Mouse (Mus musculus): ENCODE results near the gene Fam170b. TPM values are rescaled to one million over a fixed set of nuclear protein-coding genes. Genes with fewer than 3 reads are reported as not detected.

Fam170b gene
- total RNA-seq (2021) = not detected
- long read RNA-seq, experiment 1 = 0 reads
- long read RNA-seq, experiment 2 = 0 reads

DNA sequence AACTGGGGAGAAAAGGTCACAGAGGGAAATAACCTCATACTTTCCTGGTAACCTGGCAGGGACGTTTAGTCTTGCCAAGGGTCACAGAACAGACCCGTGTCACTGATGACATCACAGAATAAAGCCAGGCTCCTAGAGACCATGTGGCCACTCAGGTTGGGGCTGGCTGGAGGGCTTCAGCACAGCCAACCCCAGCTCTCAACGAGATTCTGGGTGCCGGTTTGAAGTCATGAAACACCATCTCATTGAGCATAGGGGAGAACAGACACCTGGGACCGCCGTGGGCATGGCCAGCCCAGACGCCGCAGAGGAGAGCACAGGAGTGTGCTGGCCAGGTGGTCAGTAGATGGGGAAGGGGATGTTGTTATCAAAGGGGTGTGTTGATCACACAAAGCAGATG is at the start of gene Fam170b:
TSS of gene Fam170b (plus strand) at position 116 of the 400 bp plus-strand sequence.
- no peak for DNase-seq
- intact Hi-C loops (cut with DNase I; ENCODE audit: low total_unique reads) = no loop called here

DNA sequence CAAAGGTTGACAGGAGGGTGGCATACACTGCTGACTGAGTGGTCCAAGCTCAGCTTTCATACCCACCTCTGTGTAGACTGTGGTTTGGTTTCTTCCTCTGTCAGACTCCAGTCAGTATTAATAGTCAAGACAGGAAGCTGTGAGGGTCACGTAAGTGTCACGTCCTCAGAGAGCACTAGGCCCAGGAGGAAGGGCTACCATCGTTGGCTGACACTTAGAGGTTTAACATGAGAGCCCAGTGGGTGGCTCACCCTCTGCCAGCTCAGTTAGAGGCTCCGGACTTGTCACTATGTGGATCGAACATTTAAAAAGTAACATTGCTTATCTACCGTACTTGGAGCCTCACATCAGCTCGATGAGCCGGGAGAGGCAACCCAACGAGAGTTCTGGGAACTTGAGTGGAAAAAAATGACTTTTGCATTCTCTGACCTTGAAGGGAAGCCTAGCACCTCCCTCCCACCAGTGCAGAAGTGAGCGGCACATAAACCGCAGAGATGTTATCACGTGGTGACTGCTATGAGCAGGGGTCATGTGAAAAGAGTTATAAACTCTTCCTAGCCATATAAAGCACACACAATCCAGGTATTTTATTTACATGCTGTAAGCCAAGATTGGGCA is 49.5 kb upstream of the Fam170b start:
- intact Hi-C loops (cut with DNase I; ENCODE audit: low total_unique reads) = no loop called here

DNA sequence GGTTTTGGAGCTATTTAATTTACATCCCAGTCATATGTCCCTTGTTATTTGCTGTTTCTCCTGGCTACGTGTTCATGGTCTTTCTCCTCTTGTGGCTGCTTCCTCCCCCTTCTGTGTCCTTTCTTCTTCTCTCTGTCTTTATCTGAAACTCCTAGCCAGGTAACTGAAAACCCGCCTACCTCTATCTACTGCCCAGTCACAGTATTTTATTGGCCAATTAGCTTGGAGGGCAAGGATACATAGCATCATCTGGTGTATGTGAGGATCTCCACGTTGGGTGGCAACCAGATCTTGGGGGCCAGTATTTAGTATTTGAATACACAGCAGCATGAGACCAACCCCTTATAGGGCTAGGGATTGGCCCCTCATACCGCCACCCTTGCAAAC is 49.0 kb upstream of the Fam170b start:
- intact Hi-C loops (cut with DNase I; ENCODE audit: low total_unique reads) = no loop called here
- DNase-seq = no peak

More for the DNA sequence above, 49.5 kb upstream of the Fam170b start:
- DNase-seq = no peak

DNA sequence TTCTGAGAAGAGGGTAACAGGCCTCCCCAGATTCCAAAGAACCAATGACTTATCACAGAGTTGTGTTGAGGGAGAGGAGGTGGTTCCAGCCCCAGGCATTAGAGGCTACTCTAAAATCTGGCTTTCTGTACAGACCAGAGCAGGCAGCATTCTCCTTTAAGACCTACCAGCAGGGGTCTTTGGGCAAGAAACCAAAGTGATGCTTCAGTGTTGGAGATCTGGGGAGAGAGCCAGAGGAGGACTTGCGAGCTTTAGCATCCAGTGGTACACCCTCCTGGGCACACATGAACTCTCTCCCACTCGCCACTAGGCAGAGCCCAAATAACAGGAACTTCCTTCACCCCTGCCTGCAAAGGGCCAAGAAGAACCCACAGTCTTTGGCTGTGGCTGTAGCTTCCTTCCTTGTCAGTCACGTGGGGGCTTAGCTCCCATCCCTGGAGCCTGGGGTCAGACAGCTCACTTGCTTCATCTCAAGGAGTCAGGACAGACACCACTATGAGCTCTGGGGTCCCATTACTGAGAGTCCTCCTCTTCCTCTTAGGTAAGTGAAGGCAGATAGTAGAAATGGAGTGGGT is 48.1 kb upstream of the Fam170b start, which contains the start of gene Tmem273:
TSS of gene Tmem273 (plus strand) at position 408 of the 575 bp plus-strand sequence.
- intact Hi-C loops (cut with DNase I; ENCODE audit: low total_unique reads) = no loop called here
- no peak for DNase-seq

DNA sequence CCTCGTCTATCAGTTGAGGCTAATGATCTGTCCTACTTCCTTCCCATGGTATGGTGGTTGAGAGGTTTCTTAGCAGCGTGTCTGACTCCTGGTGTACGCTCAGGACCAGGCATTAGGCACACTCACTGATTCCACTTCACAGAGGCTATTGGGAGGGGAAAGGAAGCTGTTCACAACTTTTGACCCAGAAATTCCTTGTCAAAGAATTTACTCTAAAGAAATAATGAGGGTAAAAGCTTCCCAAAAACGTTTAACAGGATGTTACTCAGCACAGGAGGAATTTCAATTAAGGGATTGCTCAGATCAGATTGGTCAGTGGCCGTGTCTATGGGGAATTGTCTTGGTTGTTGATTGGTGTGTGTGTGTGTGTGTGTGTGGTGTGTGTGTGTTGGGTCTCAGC is 46.1 kb upstream of the Fam170b start:
- intact Hi-C loops (cut with DNase I; ENCODE audit: low total_unique reads) = no loop called here
- DNase-seq = no peak

DNA sequence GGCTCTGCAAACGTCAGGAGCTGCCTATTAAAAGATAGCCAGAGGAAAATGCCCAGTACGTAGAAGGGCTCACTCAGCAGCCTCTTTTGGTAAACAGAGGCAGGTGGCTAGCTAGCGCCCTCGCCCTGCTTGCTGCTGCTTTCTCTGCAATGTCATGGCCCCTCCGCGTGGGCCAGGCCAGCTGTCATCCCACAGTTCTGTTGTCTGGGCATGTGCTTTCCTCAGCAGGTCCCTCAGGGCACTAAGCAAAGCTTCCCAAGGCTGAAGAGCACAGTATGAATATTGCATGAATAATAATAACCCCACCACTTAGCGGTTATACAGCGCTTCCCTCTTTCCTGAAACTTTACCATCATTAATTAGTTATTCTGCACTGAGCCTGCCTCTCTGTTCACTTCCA is 37.4 kb upstream of the Fam170b start:
- intact Hi-C loops (cut with DNase I; ENCODE audit: low total_unique reads) = no loop called here
- DNase-seq = no peak

DNA sequence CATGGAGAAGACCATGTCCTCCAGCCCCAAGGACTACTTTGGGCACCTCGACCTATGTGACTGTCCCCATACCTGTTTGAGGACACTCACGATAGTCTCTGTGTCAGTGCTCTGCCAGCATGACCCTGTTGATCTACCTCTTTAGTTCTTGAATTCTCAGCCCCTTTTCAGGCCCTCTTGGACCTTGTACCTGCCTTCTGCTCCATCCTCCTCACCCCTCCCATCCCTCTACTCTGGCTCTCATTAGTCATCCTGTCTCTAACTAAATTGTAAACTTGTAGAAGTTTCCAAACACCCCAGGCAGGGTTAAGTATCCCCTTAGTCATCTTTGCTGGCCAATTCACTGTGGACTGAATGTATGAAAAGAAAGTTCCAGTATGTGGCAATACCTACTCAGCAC is 36.0 kb upstream of the Fam170b start:
- no peak for DNase-seq
- intact Hi-C loops (cut with DNase I; ENCODE audit: low total_unique reads) = no loop called here

DNA sequence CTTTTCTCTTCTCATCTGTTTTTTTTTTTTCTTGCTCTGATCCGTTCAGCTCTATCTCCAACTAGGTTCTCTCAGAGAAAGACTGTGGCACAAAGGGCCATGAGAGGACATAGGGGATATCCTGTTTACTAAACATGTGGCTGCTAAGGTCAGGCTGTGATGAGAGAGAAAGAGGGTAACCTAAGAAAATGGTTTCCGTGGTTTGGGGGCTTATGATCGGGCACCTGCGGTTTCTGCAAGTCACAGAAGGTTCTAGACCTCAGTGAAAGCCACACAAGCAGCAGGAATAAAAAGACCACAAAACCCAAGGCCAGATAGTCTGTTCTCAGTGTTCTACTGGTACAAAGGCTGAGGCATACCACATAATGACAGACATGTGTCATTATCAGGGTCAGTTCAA is 35.4 kb upstream of the Fam170b start:
- DNase-seq = no peak
- intact Hi-C loops (cut with DNase I; ENCODE audit: low total_unique reads) = no loop called here

DNA sequence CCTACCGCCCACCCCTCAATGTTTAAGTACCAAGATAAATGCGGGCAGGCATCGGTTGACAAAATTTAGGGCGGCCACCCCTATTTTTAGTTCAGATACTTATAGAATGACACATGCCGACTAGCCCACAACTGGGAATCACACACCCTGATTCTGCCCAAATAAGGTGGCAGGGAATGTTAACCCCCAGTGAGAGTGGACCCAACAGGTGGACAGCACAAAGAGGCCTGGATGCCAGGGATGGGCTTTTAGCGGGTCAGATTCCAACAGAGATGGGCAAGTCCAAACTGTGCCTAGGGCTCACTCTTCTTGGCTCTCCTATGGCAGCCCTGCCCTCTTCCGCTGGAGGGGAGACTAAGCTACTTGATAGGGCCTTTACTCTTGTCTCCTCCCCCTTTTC is 33.7 kb upstream of the Fam170b start:
- no peak for DNase-seq
- intact Hi-C loops (cut with DNase I; ENCODE audit: low total_unique reads) = loop anchor here (10.0 kb wide), 1 partner anchor 165 kb away; no protein-coding TSS in a partner anchor

DNA sequence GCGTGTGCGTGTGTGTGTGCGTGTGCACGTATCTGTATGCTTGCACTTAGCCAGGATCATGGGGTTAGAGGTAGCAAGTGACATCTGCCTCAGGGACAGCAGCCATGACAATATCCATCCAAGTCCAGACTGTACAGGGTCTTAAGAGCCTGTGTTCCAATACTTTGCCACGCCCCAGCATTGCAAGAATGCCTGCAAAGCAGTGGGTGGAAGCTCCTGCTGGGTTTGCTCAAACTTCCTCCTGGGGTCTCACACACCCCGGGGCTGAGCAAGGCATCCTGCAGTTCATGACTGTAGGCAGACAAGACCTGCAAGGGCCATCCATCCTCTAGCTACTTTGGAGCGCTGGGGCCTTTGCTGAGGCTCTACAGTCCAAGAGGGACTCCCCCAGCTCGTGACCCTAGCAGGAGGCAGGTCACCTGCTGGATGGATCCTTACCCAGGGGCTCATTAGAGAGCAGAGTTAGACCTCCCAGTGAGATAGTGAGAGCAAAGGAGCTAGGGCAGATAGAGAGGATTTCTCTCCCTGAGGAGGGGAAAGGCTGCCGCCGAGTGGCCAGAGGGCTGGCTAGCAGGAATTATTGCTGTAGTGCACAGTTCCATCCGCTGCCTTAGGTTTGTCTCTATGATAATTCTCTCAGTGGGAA is 32.6 kb upstream of the Fam170b start:
- DNase-seq = peak; percentile 64
- intact Hi-C loops (cut with DNase I; ENCODE audit: low total_unique reads) = loop anchor here (10.0 kb wide), 1 partner anchor 166 kb away; no protein-coding TSS in a partner anchor

DNA sequence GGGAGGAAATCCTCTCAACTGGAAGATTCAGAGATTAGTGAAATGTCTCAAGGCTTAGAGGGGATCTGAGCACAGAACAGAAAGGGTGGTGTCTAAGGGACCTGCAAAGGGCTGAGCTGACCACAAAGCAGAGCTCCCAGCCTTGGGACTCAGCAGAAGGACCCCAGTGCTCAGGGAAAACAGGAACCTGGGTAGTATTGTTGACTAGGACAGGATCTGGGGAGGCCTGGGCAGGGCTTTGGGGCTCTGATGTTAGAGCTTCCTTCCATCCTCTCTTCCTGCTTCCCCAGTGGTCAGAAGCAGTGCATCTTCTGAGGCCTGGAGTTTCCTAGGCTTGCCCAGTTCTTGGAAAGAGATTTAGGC is 32.1 kb upstream of the Fam170b start:
- no peak for DNase-seq
- intact Hi-C loops (cut with DNase I; ENCODE audit: low total_unique reads) = loop anchor here (10.0 kb wide), 1 partner anchor 167 kb away; no protein-coding TSS in a partner anchor

DNA sequence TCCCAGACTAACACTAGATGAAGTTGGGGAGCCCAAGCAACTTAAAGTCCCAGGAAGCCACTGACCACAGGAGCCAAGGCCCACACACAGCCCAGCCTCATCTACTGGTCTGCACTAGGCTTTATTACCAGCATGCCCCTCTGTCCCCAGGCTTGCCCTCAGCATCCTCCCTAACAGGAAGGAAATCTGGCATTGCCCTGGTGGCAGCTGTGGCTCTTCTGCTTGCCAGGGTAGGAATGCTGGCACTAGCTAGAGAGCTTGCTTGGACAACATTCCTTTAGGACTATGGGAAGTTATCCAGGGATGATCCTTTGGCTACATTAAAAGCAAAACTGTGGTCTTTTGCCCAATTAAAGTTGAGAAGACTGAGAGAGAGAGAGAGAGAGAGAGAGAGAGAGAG is 23.7 kb upstream of the Fam170b start:
- DNase-seq = peak; percentile 41

DNA sequence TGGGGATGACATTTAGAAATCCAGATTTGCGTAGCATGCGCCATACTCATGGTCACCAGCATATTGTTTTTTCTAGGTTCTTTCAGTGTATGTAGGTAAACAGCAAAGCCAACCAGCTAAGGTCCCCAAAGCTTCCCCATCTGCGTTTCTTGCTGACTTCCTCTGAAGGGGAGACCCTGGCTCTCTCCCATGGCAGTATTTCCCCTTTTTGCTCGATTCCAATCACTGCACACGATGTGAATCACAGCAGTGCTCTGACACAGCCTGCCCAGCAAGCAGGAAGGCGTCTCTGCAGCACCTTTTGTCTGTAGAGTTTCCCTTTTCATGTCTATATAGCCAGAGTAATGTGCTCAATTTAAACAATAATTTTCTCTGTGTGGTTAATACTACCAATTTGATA is 21.3 kb upstream of the Fam170b start:
- no peak for DNase-seq
- intact Hi-C loops (cut with DNase I; ENCODE audit: low total_unique reads) = no loop called here

More for the DNA sequence above, 23.7 kb upstream of the Fam170b start:
- intact Hi-C loops (cut with DNase I; ENCODE audit: low total_unique reads) = no loop called here

DNA sequence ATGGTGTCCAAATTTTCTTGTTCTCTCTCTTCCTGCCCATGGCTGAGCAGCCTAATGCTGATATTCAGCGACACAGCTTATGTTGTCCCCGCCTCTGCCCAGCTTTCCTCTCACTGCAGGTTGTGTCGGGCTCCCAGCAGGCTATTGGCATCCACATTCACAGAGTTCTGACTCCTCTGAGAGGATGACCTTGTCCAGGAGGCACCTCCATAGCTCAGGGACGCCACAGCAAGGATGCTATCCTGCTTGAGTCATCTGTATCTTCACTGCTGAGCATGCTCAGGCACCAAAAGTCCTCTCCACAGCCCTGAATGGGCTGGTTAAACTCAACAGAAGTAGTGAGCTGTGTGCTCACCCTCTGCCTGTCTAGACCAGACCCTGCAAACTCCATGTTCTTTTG is 18.8 kb upstream of the Fam170b start:
- intact Hi-C loops (cut with DNase I; ENCODE audit: low total_unique reads) = no loop called here
- DNase-seq = no peak

DNA sequence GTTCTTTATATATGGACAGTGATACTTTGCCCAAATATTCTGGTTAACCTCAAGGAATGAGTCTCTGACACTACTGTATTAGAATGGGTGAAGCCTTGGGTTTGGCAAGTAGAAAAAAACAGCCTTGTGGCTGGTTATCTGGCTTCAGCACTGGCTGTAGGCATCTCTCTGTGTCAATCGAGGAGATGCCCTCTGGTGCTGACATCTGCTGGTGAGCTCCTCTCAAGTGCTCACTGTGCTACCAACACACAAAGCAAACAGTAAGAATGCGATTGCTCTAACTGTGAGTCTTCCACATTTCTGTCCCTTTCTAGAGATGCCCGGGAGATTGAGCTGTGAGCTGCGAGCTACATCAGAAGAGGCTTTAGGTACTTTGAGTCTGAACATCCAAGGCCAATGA is 17.2 kb upstream of the Fam170b start:
- intact Hi-C loops (cut with DNase I; ENCODE audit: low total_unique reads) = no loop called here
- DNase-seq = no peak

DNA sequence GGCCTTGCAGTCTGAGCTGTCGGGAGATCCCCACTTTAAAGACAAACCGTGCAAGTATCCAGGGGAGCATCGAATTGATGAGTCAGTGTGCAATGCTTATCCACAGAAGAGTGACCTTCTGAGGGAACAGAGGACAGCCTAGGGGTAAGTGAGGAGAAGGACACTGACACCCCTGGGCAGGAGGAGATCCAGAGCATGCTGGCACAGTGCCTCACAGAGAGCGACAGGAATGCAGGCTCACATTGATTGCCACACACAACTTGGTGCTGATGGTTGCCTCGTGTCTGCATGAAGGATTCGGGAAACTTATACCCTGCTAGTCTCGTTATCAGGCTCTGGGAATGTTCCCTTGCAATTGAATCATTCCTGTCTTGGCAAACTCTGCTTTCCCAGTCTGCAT is 16.5 kb upstream of the Fam170b start:
- intact Hi-C loops (cut with DNase I; ENCODE audit: low total_unique reads) = no loop called here
- peak; percentile 29 for DNase-seq

DNA sequence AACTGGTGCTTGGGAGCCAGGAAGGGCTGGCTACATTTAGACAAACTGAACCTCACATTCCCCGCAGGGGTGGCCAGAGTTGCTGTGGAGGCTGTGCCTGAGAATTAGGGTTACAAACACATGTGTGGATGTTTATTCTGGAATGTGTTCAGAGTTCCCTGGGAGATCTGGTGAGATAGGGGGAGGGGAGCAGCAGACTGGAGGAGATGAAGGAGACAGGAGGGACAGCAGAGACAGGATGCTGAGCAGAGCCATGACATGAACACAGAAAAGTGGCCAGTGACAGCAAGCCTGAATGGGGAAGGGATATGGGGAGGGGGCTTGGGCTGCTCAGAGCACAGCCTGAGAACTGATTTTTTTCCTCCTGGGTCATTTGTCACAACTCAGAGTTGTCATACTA is 14.5 kb upstream of the Fam170b start:
- intact Hi-C loops (cut with DNase I; ENCODE audit: low total_unique reads) = no loop called here
- no peak for DNase-seq

DNA sequence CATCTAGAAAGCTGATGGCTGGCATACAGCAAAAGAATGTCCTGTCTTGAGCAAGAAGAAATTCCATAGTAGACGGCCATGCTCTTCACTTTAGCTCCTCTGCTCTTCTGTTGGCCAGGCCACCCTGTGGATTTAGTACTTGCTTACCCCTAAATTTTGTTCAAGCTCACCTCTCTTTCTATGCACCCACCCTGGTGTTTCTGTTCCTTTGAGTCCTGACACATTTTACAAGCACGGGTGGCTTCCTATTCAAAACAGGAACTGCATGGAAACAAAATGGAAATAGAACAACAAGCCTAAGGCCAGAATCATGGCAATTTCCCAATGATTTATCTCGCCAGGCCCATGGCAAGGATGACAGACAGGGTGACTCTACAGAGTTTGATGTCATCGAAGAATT is 10.9 kb upstream of the Fam170b start:
- no peak for DNase-seq
- intact Hi-C loops (cut with DNase I; ENCODE audit: low total_unique reads) = no loop called here

DNA sequence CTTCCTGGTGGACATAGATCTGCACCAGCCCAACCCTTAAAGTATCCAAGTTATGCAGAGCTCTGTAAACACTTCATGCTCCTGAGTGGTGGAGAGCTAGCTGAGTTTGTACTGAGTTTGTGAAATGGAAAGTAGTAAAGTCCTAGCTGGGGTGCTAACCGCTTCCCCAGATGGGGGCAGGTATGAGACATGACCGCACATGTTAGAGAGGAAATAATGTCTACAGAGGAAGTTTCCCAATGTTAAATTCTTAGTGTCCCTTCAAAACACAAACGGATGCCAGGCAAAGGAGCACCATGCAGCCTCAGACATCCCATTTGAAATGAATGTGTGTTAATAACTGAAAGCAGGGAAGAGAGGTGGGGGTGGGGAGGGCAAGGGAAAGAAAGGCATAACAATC is 9.9 kb upstream of the Fam170b start:
- intact Hi-C loops (cut with DNase I; ENCODE audit: low total_unique reads) = no loop called here
- DNase-seq = no peak

DNA sequence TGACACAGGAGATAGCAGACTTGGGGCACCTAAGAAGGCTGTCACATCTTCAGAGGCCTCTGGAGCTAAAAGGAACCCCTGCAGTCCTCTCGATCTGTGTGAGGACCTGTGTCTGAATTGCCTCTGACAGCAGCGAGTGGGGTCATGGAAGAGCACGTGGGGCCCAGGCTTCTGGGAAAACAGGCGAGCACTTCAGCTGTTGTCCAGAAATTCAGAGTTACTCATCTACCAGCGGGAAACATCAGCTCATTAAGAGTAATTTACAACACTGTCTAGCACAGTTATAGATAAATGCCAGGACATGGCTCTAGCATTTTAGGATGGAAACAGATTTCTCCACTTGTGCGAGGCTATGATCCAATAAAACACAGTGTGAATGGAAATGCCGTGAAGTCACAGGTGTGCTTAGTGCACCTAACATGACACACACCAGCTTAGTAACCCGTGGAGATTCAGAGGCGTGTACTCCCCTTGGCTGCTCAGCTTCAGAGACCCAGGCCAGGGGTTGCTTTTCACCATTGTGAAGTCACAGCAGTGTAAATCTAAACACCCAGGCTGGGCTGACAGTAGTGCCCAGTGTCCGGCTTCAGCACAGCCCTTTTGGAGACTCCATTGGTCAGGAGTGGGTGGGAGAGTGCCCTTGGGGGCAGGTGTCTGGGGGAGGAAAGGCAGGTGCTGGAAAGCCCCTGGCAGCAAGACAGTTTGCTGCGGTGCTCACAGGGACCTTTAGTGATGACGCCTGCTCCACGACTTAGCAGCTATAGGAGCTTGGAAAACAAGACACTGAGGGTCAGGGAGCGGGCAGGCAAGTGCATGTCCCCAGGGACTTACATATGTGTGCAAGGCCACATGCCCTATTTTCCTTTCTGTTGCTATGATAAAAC is 9.3 kb upstream of the Fam170b start:
- DNase-seq = no peak
- intact Hi-C loops (cut with DNase I; ENCODE audit: low total_unique reads) = no loop called here
